Mouse (Mus musculus): ENCODE measurements around the gene Rdx.
A peak's percentile ranks its signal among the peaks of the same experiment; 100 is the strongest.

Rdx gene

DNA sequence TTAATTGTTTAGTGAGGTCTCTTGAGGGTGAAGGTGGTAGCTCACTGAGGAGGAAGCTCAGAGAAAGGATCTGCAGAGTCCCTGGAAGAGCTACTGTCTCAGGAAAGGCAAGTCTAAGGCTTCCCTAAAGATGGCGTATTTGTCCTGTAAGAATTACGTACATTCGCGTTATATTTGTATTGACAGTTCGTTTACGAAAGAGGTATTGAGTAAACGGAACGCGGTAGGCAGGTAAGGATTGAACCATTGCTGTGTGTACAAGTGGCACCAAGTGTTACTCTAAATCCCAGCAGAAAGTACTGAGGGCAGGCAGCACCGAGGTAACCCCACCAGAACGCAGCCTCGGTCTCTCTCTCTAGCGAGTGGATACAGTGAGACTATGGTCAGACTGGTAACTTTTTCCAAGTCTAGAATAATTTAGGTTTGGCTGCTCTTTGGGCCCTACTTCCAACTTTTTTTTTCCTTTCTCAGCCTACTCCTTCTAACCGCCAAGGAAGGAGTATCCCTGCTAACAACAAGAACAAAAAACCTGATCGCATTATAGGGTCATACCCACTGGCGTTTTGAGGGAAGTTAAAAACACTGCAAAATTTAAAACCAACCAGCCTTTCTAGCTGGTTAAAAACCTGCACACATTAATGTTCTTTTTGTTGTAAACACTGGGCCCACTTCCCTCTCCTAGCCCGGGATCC lies at the start of gene Rdx:
Gene Rdx, plus strand, starts transcription at position 45 of the 692 bp plus-strand sequence.
- DNase-seq (ENCODE audit: low spot score), result no peak

DNA sequence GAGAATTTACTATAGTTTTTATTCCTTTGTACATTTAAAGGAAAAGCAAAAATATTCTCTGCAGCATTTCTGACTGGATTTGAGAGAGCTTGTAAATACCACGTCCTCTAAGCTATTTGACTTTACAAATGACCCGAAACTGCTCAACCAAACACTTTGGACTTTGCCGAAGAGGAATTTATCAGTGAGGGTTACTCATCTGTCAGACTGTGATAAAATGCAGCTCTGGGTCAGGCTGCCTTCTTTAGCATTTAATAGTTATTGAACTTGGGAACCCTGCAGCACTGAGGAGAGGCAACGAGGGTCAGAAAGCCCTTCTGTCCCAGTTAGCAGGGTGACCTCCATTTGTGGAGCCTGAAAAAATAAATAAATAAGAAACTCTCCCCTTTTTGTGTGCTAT lies 43.5 kb upstream of the Rdx start:
- DNase-seq (ENCODE audit: low spot score), result no peak

GRCm38 (mm10) chr9:52007341-52007740 lies 39.6 kb upstream of the Rdx start:
- DNase-seq (ENCODE audit: low spot score), result no peak

DNA sequence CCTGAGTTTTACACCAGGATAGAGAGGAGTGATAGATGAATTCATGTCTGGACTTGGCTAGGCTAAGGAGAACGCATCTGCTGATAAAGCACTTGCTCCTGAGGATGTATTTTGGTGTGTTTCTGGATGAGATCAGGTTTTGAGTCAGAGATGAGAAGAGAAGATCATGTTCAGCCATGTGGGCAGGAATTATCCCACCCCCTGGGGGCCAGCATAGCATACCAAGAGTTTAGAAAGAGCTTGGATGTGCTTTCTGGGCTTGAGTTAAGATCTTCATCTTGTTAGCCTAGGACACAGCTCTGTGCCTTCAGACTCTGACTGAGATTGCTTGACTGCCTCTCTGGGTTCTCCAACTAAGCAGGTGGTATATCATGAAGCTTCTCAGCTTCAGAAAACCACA lies 38.5 kb upstream of the Rdx start:
- DNase-seq (ENCODE audit: low spot score), result no peak

DNA sequence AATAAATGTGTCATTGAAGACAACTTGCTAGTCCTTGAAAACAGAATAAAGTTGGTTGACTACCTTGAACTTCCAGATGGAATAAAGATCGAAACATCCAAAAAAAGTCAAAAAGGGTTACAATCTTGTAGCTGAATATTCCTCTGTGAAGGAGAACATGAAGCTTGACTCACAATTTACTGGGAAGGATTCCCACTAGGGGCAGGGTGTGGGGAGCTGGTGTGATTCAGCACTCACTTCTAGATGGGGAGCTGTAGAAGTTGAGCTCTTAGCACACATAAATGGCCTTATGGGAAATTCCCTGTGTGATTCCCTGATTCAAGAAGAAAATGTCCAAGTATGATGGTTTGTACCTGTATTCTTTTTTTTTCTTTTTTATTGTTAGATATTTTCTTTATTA lies 34.7 kb upstream of the Rdx start:
- DNase-seq (ENCODE audit: low spot score), result no peak

DNA sequence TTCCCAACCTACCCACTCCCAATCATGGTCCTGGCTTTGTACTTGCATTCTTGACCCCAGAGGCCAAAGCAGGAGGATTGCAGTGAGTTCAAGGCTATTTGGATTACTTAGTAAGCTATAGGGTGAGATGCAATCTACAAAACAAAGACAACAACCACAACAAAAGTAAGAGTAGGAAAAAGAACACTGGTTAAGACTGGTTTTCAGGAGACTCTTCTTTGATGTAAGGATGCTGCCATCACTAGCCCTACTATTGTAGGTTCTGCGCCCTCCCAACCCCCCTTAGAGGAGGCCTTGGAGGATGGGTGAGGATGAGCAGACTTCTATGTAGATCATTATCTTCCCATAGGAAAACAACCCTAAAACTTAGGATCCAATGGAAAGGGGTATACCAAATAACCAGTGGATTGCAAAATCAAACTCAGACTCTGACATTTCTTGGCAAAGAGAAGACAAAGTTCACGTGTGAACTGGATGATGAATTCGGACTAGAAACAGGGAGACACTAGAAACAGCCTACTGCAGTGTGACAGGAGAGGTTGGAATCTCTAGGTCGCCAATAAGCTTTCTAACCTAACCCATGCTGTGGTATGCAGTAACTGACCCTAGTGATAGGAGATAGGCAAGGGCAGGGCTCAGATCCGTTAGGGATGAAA lies 34.1 kb upstream of the Rdx start:
- no peak for DNase-seq (ENCODE audit: low spot score)

DNA sequence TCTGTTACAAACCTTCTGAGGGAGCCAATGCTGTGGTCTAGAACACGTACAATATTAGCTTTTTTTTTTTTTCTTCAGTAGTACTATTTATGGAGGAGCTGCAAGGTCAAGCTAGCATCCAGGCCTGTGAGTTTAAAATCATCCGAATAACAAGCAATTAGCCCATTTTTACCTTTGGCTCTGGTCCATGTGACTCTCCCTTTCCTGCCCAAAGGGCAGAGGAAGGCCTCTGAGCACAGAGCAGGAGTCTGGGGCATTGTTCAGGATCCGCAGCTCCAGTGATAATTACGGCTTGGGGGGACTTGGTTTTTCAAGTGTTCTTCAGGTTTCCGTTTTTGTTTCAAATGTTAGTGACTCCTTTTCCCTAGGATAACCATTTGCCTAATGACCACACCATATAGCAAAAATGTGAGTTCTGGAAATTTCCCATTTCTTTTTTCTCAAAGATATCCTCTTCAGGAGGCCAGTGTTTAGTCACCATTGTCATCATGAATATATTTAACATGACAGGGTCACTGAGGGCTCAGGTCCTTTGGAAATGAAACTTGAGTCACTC lies 33.0 kb upstream of the Rdx start:
- DNase-seq (ENCODE audit: low spot score), result no peak

DNA sequence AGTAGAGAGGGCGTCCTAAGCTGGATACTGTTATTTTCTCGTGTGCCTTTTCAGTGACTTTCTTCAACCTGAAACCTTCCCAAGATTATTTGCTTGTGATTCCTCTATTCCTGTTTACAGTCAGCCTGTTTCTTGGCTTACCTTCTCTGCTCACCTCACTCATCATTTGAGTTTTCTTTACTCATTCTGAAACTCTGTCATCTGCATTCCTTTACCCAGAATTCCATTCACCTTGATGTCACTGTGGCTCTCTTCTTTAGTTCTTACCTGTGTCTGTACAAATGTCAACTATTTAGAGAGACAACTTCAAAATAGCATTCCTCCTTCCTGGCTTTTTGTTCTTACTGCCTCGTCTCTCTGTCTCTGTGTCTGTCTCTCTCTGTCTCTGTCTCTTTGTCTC lies 29.9 kb upstream of the Rdx start:
- DNase-seq (ENCODE audit: low spot score), result no peak

GRCm38 (mm10) chr9:52017824-52018223 lies 29.1 kb upstream of the Rdx start:
- DNase-seq (ENCODE audit: low spot score), result no peak

GRCm38 (mm10) chr9:52018505-52018904 lies 28.5 kb upstream of the Rdx start:
- DNase-seq (ENCODE audit: low spot score), result no peak

GRCm38 (mm10) chr9:52027257-52028020 lies 19.5 kb upstream of the Rdx start:
- DNase-seq (ENCODE audit: low spot score), result no peak

DNA sequence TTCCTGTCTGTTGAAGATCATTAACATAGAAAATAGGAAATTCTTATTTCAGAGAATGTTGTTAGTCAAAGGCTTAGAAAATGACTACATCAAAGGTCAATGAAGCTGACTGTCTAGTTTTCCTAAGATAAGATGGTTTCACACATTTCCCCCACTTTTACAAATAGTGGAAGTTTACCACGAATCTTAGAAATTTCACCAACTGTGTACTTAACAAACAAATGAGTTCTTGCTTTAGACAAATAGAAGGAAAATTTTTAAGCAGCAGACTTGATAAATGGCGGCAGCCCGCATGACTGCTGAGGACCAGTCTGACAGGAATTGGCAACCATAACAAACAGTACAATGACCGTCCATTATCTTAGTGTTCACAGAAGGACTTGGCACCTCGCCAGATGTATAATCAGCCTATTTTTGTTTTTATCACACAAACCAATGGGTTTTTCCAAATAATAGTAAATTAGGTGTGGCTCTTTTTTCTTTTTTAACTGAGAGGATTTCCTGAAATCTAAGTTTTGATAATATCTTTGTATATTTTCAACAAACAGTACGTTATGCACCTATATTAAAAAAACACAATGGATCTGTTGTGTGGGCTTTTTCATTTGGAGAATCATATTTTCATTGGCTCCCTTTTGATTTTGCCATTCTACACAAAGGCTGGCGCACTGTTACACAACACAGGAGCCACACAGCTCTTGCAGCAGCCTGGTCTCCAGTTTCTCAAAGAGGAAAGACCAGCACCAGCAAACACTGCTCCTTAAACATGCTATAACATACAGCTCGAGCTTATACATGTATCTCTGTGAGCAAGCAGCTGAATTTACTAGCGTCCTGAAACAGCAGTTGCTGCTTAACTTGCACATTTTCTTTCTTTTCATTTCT lies 18.2 kb upstream of the Rdx start:
- DNase-seq (ENCODE audit: low spot score), result peak; percentile 20

DNA sequence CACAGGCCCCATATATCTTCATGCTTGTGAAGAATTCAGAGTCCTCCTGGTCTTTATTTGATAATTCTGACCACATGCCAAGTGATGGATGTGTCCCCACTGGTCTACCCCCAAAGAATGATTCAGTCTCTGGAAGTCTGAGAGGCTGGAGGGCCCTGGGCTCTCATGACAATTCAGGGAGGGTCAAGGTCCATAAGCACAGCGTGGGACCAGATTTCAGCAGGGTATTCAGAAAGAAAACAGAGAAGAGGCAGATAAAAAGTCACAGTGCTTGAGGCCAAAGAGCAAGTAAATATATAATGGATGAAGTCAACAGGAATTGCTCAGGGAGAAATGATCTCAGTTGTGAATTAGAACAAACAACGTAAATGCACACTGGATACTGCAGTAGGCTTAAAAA lies 15.5 kb upstream of the Rdx start:
- no peak for DNase-seq (ENCODE audit: low spot score)

DNA sequence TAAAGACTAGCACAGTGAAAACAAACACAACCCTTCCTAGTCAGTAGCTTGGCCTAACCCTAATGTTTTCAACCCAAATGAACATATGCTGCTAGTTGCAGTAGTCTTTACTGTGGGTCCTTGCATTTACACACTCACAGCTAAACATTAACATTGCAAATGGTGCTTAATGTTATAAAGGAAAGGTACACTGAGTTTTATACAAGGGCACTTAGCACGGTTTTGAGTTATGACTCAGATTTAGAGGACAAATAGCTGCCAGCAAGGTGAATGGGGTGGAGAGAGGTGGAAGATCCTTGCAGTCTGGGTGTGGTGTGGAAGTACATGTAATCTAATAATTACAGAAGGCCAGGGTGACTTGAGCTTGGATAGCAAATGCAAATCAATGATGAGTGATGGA lies 9.5 kb upstream of the Rdx start:
- no peak for DNase-seq (ENCODE audit: low spot score)

DNA sequence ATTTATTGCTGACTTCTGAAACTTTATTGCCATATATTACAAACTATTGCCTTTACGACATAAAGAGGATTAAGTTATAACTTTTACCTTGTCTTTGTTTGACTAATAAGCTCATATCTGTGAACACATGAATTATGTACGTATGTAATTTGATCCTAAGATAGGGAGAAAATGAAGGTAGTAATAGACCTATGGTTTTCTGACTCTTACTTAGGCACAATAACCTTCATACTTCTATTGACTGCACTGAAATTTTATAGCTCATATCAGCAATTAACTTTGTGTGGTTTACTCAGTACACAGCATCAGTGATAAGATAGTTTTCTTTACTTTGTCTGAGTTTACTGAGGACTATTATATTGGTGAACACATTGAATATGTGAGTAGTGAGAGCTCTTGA lies 5.3 kb upstream of the Rdx start:
- DNase-seq (ENCODE audit: low spot score), result no peak

GRCm38 (mm10) chr9:52046686-52047085 lies 287 bp upstream of the Rdx start:
- no peak for DNase-seq (ENCODE audit: low spot score)

- DNase-seq (ENCODE audit: low spot score), result peak; percentile 73
These were observed 1.1 kb downstream of the Rdx start for GRCm38 (mm10) chr9:52047821-52048649.

DNA sequence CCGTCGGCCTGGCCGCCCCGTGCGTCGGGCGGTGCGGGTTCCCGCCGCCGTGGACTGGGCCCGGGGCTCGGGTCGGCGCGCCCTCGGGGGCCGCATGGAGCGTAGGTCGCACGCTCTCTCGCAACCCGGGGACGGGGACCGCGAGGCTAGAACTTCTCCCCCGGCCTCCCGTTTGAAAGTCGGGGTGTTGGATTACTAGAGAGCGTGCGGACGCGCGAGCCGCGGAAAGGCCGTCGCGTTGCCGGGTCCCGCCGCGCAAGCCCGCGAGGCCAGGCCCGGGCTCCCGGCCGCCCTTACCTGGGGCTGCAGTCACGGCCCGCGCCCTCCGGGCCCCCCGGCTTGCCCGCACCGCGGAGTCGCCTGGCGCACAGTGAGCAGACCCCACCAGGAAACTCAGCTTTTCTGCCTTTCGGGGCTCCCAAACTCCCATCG lies 1.7 kb downstream of the Rdx start:
- DNase-seq (ENCODE audit: low spot score), result peak; percentile 24

- DNase-seq (ENCODE audit: low spot score), result no peak
These were observed 2.6 kb downstream of the Rdx start for GRCm38 (mm10) chr9:52049605-52050004.

DNA sequence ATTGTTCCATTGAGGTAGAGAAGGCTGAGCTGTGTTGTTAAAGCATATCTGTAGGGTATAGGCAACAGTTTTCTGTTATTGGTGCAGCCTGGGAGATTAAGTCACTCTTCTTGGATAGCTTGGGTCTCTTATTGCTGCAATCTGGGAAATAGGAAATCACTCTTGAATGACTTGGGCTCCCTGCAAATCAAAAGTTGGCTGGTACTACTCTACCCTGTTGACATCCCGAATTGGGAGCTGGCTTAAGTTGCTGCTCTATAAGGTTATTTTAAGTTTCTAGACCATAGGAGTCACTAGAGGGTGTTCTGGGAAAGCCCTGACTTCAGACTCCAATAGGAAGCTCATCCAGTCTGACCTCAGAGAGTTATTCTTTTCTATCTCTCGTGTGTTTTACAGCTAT lies 3.4 kb downstream of the Rdx start:
- DNase-seq (ENCODE audit: low spot score), result no peak

GRCm38 (mm10) chr9:52052221-52052620 lies 5.2 kb downstream of the Rdx start:
- DNase-seq (ENCODE audit: low spot score), result no peak

All from layer of hippocampus, adult 11-12 months (tissue).